Comparison of ENCODE assay signal across 9 mouse cellular contexts in genomic region chr4:73599248-73599647, GRCm38 (mm10). TPM values are rescaled to one million over a fixed set of nuclear protein-coding genes. Genes with fewer than 3 reads are reported as not detected.
DNase-seq lines count a peak whose midpoint lies in the region; ATAC-seq and TF ChIP-seq lines count a peak whose summit lies in the region.
"Had no signal": no experiment of that assay in that cellular context is flagged by ENCODE, and none has a peak within 500 bp of the region (broad histone marks: within the 10 kb centered on the region; RNA-seq: fewer than 3 reads in every experiment).

No protein-coding gene starts in this region.

- H3K4me2 ChIP-seq in limb, embryonic 13.5 days (replicated peaks): no peak overlapping the region
- H3K4me2 ChIP-seq in forebrain, postnatal 0 days (ENCODE audit: low read depth): no peak overlapping the region
- H3K4me2 ChIP-seq in neural tube, embryonic 13.5 days: no peak overlapping the region
- H3K4me2 ChIP-seq: embryonic facial prominence, embryonic 12.5 days had no signal

- no peak for TF ChIP-seq POLR2A in thymus, adult 2 months (IDR thresholded peaks at IDR 0.05; ENCODE audit: control insufficient read depth, extremely low read depth, insufficient read depth, low read length, poor library complexity)

- peak; percentile 85 for TF ChIP-seq CTCF in forebrain, postnatal 0 days (IDR thresholded peaks at IDR 0.05; ENCODE audit: low read depth)
- TF ChIP-seq CTCF in thymus, adult 2 months (IDR thresholded peaks at IDR 0.05; ENCODE audit: borderline replicate concordance, control insufficient read depth, extremely low read depth, insufficient read depth, low read length, poor library complexity): no peak

- peak; percentile 48; the same call in 1 of the 2 replicates for ATAC-seq in limb, embryonic 13.5 days (ENCODE audit: low FRiP score, low read depth)
- ATAC-seq in forebrain, postnatal 0 days: peak; percentile 86
- peak; percentile 61 for ATAC-seq in neural tube, embryonic 13.5 days (ENCODE audit: low read depth)

- no peaks in the 10 kb centered on the region for H3K4me1 ChIP-seq in limb, embryonic 13.5 days
- no peaks in the 10 kb centered on the region for H3K4me1 ChIP-seq in limb, embryonic 10.5 days
- H3K4me1 ChIP-seq in forebrain, postnatal 0 days (ENCODE audit: insufficient read depth): no peaks in the 10 kb centered on the region
- no peaks in the 10 kb centered on the region for H3K4me1 ChIP-seq in neural tube, embryonic 13.5 days (replicated peaks)
- no peaks in the 10 kb centered on the region for H3K4me1 ChIP-seq in thymus, adult 2 months (replicated peaks; ENCODE audit: control insufficient read depth, insufficient read depth, low read length)
- H3K4me1 ChIP-seq: embryonic facial prominence, embryonic 12.5 days had no signal

- 0 out of 2 replicates have a peak, but pooled peaks cover 2% of the 10 kb centered on the region for H3K27me3 ChIP-seq in limb, embryonic 13.5 days
- H3K27me3 ChIP-seq in limb, embryonic 10.5 days (ENCODE audit: low read depth, poor library complexity, severe bottlenecking): no peaks in the 10 kb centered on the region
- no peaks in the 10 kb centered on the region for H3K27me3 ChIP-seq in forebrain, postnatal 0 days (ENCODE audit: insufficient read depth, low read length)
- no peaks in the 10 kb centered on the region for H3K27me3 ChIP-seq in neural tube, embryonic 13.5 days
- H3K27me3 ChIP-seq in thymus, adult 2 months (ENCODE audit: control insufficient read depth, insufficient read depth, low read length): no peaks in the 10 kb centered on the region
- H3K27me3 ChIP-seq: embryonic facial prominence, embryonic 12.5 days had no signal

- H3K4me3 ChIP-seq in limb, embryonic 13.5 days: no peak overlapping the region
- no peak overlapping the region for H3K4me3 ChIP-seq in limb, embryonic 10.5 days
- no peak overlapping the region for H3K4me3 ChIP-seq in forebrain, postnatal 0 days (ENCODE audit: low read depth, low read length)
- no peak overlapping the region for H3K4me3 ChIP-seq in neural tube, embryonic 13.5 days
- no peak overlapping the region for H3K4me3 ChIP-seq in thymus, adult 2 months (ENCODE audit: control insufficient read depth, insufficient read depth, low read length)
- H3K4me3 ChIP-seq: embryonic facial prominence, embryonic 12.5 days had no signal

- H3K9ac ChIP-seq in limb, embryonic 13.5 days: no peak overlapping the region
- no peak overlapping the region for H3K9ac ChIP-seq in forebrain, postnatal 0 days
- no peak overlapping the region for H3K9ac ChIP-seq in neural tube, embryonic 13.5 days
- H3K9ac ChIP-seq: embryonic facial prominence, embryonic 12.5 days had no signal

- no peak overlapping the region for H3K27ac ChIP-seq in limb, embryonic 13.5 days
- H3K27ac ChIP-seq in limb, embryonic 10.5 days: no peak overlapping the region
- H3K27ac ChIP-seq in forebrain, postnatal 0 days (ENCODE audit: low read depth, low read length): no peak overlapping the region
- H3K27ac ChIP-seq in neural tube, embryonic 13.5 days (replicated peaks): no peak overlapping the region
- no peak overlapping the region for H3K27ac ChIP-seq in thymus, adult 2 months (ENCODE audit: control insufficient read depth, insufficient read depth, low read length)
- H3K27ac ChIP-seq: embryonic facial prominence, embryonic 12.5 days had no signal

- WGBS in limb, embryonic 13.5 days: 3% methylated on average over 3 of the region's 3 CpGs
- 12% methylated on average over 3 of the region's 3 CpGs for WGBS in limb, embryonic 10.5 days
- 2% methylated on average over 3 of the region's 3 CpGs for WGBS in forebrain, postnatal 0 days
- 6% methylated on average over 3 of the region's 3 CpGs for WGBS in neural tube, embryonic 13.5 days
- 16% methylated on average over 3 of the region's 3 CpGs for WGBS in thymus, adult 2 months

- DNase-seq in limb, embryonic 10.5 days (ENCODE audit: low spot score): no peak
- DNase-seq in adipocyte (ENCODE audit: low spot score): peak; percentile 37
- DNase-seq in forebrain, postnatal 0 days: peak; percentile 86
- DNase-seq in testis, postnatal 14 days (ENCODE audit: low spot score): no peak
- DNase-seq in thymus, adult 2 months: no peak

- H3K36me3 ChIP-seq in limb, embryonic 13.5 days: no peaks in the 10 kb centered on the region
- H3K36me3 ChIP-seq in limb, embryonic 10.5 days: no peaks in the 10 kb centered on the region
- no peaks in the 10 kb centered on the region for H3K36me3 ChIP-seq in forebrain, postnatal 0 days (ENCODE audit: insufficient read depth)
- H3K36me3 ChIP-seq in neural tube, embryonic 13.5 days: no peaks in the 10 kb centered on the region
- H3K36me3 ChIP-seq in thymus, adult 2 months (ENCODE audit: control insufficient read depth, insufficient read depth, low read length): no peaks in the 10 kb centered on the region
- H3K36me3 ChIP-seq: embryonic facial prominence, embryonic 12.5 days had no signal

- H3K9me3 ChIP-seq in limb, embryonic 13.5 days: no peaks in the 10 kb centered on the region
- H3K9me3 ChIP-seq in limb, embryonic 10.5 days (replicated peaks): no peaks in the 10 kb centered on the region
- H3K9me3 ChIP-seq in forebrain, postnatal 0 days (ENCODE audit: low read length): no peaks in the 10 kb centered on the region
- H3K9me3 ChIP-seq in neural tube, embryonic 13.5 days: no peaks in the 10 kb centered on the region
- H3K9me3 ChIP-seq: embryonic facial prominence, embryonic 12.5 days had no signal

RNA-seq across cellular contexts. Expression of gene Gm11238, which starts 8.4 kb away (rescaled TPM):
- not detected in 2 replicates for polyA plus RNA-seq in limb, embryonic 13.5 days (2015; fragmentation: Nextera tagmentation; extraction: Ambion mirVana)
- polyA plus RNA-seq in limb, embryonic 10.5 days (2016; fragmentation: Nextera tagmentation; extraction: Ambion mirVana): not detected in 2 replicates
- not detected in 2 replicates for total RNA-seq in forebrain, postnatal 0 days (2014; rRNA removed)
- polyA plus RNA-seq in forebrain, postnatal 0 days (2015; fragmentation: Nextera tagmentation; extraction: Ambion mirVana): not detected in 2 replicates
- polyA plus RNA-seq in neural tube, embryonic 13.5 days (2015; fragmentation: Nextera tagmentation; extraction: Ambion mirVana): not detected in 2 replicates
- polyA plus RNA-seq in thymus, adult 2 months (2012; rRNA removed): not detected in 2 replicates
- total RNA-seq: left cerebral cortex, postnatal 10 days had no signal
- polyA plus RNA-seq: embryonic facial prominence, embryonic 12.5 days had no signal

RNA-seq across cellular contexts. Expression of gene Gm11237, which starts 23.5 kb away (rescaled TPM):
- not detected in 2 replicates for polyA plus RNA-seq in limb, embryonic 13.5 days (2015; fragmentation: Nextera tagmentation; extraction: Ambion mirVana)
- not detected in 2 replicates for polyA plus RNA-seq in limb, embryonic 10.5 days (2016; fragmentation: Nextera tagmentation; extraction: Ambion mirVana)
- not detected in 2 replicates for total RNA-seq in forebrain, postnatal 0 days (2014; rRNA removed)
- not detected in 2 replicates for polyA plus RNA-seq in forebrain, postnatal 0 days (2015; fragmentation: Nextera tagmentation; extraction: Ambion mirVana)
- polyA plus RNA-seq in neural tube, embryonic 13.5 days (2015; fragmentation: Nextera tagmentation; extraction: Ambion mirVana): not detected in 2 replicates
- not detected in 2 replicates for polyA plus RNA-seq in thymus, adult 2 months (2012; rRNA removed)
- total RNA-seq: left cerebral cortex, postnatal 10 days had no signal
- polyA plus RNA-seq: embryonic facial prominence, embryonic 12.5 days had no signal

RNA-seq across cellular contexts. Expression of gene Gm11236, which starts 38.7 kb away (rescaled TPM):
- not detected in 2 replicates for polyA plus RNA-seq in limb, embryonic 13.5 days (2015; fragmentation: Nextera tagmentation; extraction: Ambion mirVana)
- polyA plus RNA-seq in limb, embryonic 10.5 days (2016; fragmentation: Nextera tagmentation; extraction: Ambion mirVana): not detected in 2 replicates
- not detected in 2 replicates for total RNA-seq in forebrain, postnatal 0 days (2014; rRNA removed)
- not detected in 2 replicates for polyA plus RNA-seq in forebrain, postnatal 0 days (2015; fragmentation: Nextera tagmentation; extraction: Ambion mirVana)
- not detected in 2 replicates for polyA plus RNA-seq in neural tube, embryonic 13.5 days (2015; fragmentation: Nextera tagmentation; extraction: Ambion mirVana)
- not detected in 2 replicates for polyA plus RNA-seq in thymus, adult 2 months (2012; rRNA removed)
- total RNA-seq: left cerebral cortex, postnatal 10 days had no signal
- polyA plus RNA-seq: embryonic facial prominence, embryonic 12.5 days had no signal

Comparison
In these comparisons a context has a peak if more than half of its experiments do, and no peak if none do; other contexts are left out.
1. DNase-seq: peak in adipocyte (single experiment) and forebrain, postnatal 0 days (single experiment); none in limb, embryonic 10.5 days (single experiment), testis, postnatal 14 days (single experiment) and thymus, adult 2 months (single experiment).
2. Peak in every context shown above with its lines, with median percentiles within 50 percentile points of each other: ATAC-seq.